Mouse (Mus musculus): Measurements from ENCODE around the gene Arnt2. TPM values are rescaled to one million over a fixed set of nuclear protein-coding genes. Genes with fewer than 3 reads are reported as not detected.

Gene Arnt2
- polyA plus RNA-seq, 1 experiment from 2014 or later = 46.4 TPM

GRCm38 (mm10) chr7:84361086-84361684 is 48.8 kb downstream of the Arnt2 start:
- Histone ChIP-seq H3K27me3 (no peaks in the 10 kb centered on the region), H3K9ac (no peak overlapping the region), H3K27ac (no peak overlapping the region), H3K4me3 (no peak overlapping the region), H3K4me1 (peaks cover 9% of the 10 kb centered on the region; the same call in 1 of the 2 replicates), H3K4me2 (no peak overlapping the region), H3K9me3 (replicated peaks) (no peaks in the 10 kb centered on the region), H3K36me3 (ENCODE audit: poor library complexity, severe bottlenecking) (peaks cover 40% of the 10 kb centered on the region)
- ATAC-seq = no peak
- 78% methylated on average over 10 of the region's 10 CpGs for WGBS

DNA sequence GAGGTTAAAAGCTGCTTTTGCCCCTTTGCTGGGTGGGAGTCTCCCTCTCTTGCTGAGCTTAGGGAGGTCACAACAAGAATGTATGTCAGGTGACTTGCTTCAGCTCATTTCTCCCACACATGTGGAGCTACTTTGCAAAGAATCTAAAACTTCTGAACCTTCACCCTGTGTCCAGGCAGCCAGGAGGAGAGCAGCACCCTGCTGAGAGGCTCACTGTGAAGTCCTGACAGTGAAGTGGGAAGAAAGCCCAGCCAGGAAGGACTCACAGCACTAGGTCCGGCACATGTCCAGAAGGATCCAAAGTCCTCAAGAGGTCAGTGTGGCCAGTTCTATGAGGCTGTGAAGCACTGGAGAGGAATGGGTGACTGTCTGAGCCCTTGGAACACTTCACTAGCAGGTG is 51.5 kb downstream of the Arnt2 start:
- H3K9ac ChIP-seq = no peak overlapping the region
- WGBS = 71% methylated on average over 1 of the region's 1 CpGs

DNA sequence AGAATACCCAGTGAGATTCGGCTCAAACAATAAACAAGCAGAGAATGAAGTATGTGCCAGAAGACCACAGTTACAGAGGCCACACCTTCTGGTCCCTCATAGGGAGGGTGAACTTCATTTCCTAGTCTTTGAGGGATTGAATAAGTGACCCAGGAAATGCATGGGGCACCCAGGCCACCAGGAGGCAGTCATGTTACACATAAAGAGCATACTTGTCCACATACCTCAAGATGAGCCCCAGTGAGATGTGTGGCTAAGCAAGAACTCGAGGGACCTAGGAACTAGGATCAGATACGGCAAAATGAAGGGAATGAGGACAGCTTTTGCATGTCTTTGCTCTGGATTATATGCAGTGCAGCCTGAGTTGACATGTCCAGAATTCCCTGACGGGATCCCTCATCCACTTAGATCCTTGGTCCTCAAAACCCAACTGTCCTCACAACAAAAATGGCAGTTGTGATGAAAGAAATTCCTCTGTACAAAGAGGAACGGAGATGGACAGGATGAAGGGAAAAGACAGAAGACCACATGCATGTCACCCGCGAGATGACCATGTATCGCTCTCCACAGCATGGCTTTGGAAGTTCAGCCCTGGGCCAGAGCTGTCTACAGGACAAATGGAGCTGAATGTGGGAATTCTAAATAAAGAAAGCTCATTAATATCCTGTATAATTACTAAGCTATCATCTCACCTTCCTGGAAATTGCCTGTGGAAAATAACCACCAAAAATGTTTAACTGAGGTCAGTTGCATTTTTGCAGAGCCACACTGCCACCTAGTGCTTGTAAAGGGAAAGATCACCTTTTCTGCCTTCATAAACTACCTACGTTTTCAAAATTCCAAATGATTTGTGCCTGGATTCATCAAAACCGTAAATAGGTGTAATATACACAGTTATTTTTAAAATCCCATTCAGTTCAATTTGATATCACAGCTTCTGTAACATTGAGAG is 54.1 kb downstream of the Arnt2 start:
- no peaks in the 10 kb centered on the region for H3K9me3 ChIP-seq (replicated peaks)
- no peaks in the 10 kb centered on the region for H3K27me3 ChIP-seq
- no peaks in the 10 kb centered on the region for H3K4me1 ChIP-seq
- 78% methylated on average over 10 of the region's 10 CpGs for WGBS
- no peak overlapping the region for H3K9ac ChIP-seq
- H3K4me2 ChIP-seq = no peak overlapping the region
- peak; percentile 55 for ATAC-seq
- no peak overlapping the region for H3K4me3 ChIP-seq
- peaks cover 61% of the 10 kb centered on the region for H3K36me3 ChIP-seq (ENCODE audit: poor library complexity, severe bottlenecking)
- H3K27ac ChIP-seq = no peak overlapping the region; the same call in 1 of the 2 replicates

More for the DNA sequence above, 51.5 kb downstream of the Arnt2 start:
- H3K4me1 ChIP-seq = 0 out of 2 replicates have a peak, but pooled peaks cover 4% of the 10 kb centered on the region
- no peaks in the 10 kb centered on the region for H3K9me3 ChIP-seq (replicated peaks)
- H3K4me3 ChIP-seq = no peak overlapping the region
- no peak overlapping the region for H3K4me2 ChIP-seq
- no peak for ATAC-seq
- H3K27ac ChIP-seq = no peak overlapping the region
- H3K36me3 ChIP-seq (ENCODE audit: poor library complexity, severe bottlenecking) = peaks cover 48% of the 10 kb centered on the region
- no peaks in the 10 kb centered on the region for H3K27me3 ChIP-seq

- Histone ChIP-seq H3K27ac (no peak overlapping the region), H3K4me3 (no peak overlapping the region), H3K4me1 (no peaks in the 10 kb centered on the region), H3K27me3 (no peaks in the 10 kb centered on the region), H3K4me2 (no peak overlapping the region), H3K36me3 (ENCODE audit: poor library complexity, severe bottlenecking) (peaks cover 56% of the 10 kb centered on the region), H3K9ac (no peak overlapping the region), H3K9me3 (replicated peaks) (no peaks in the 10 kb centered on the region)
- WGBS = 97% methylated on average over 2 of the region's 2 CpGs
- no peak for ATAC-seq
Observed at GRCm38 (mm10) chr7:84354890-84355289, 55.1 kb downstream of the Arnt2 start.

GRCm38 (mm10) chr7:84350529-84350928 is 59.4 kb downstream of the Arnt2 start:
- Histone ChIP-seq H3K4me1 (no peaks in the 10 kb centered on the region), H3K9ac (no peak overlapping the region), H3K4me2 (no peak overlapping the region), H3K9me3 (replicated peaks) (no peaks in the 10 kb centered on the region), H3K27ac (no peak overlapping the region), H3K4me3 (no peak overlapping the region), H3K36me3 (ENCODE audit: poor library complexity, severe bottlenecking) (peaks cover 74% of the 10 kb centered on the region), H3K27me3 (no peaks in the 10 kb centered on the region)
- ATAC-seq = 0 out of 2 replicates have a peak, but pooled peaks have one; percentile 44

GRCm38 (mm10) chr7:84349976-84350375 is 60.0 kb downstream of the Arnt2 start:
- Histone ChIP-seq H3K36me3 (ENCODE audit: poor library complexity, severe bottlenecking) (peaks cover 79% of the 10 kb centered on the region), H3K27ac (no peak overlapping the region), H3K4me2 (no peak overlapping the region), H3K4me1 (no peaks in the 10 kb centered on the region), H3K9me3 (replicated peaks) (no peaks in the 10 kb centered on the region), H3K27me3 (no peaks in the 10 kb centered on the region), H3K9ac (no peak overlapping the region), H3K4me3 (no peak overlapping the region)
- 86% methylated on average over 2 of the region's 2 CpGs for WGBS
- ATAC-seq = no peak

GRCm38 (mm10) chr7:84348145-84348911 is 61.6 kb downstream of the Arnt2 start:
- H3K27ac ChIP-seq = no peak overlapping the region
- H3K4me3 ChIP-seq = no peak overlapping the region
- H3K36me3 ChIP-seq (ENCODE audit: poor library complexity, severe bottlenecking) = peaks cover 86% of the 10 kb centered on the region
- 87% methylated on average over 9 of the region's 9 CpGs for WGBS
- no peak overlapping the region for H3K4me2 ChIP-seq
- peaks cover 5% of the 10 kb centered on the region for H3K9me3 ChIP-seq (replicated peaks)
- 0 out of 2 replicates have a peak, but pooled peaks have one; percentile 33 for ATAC-seq
- H3K27me3 ChIP-seq = no peaks in the 10 kb centered on the region
- H3K4me1 ChIP-seq = no peaks in the 10 kb centered on the region
- H3K9ac ChIP-seq = no peak overlapping the region

DNA sequence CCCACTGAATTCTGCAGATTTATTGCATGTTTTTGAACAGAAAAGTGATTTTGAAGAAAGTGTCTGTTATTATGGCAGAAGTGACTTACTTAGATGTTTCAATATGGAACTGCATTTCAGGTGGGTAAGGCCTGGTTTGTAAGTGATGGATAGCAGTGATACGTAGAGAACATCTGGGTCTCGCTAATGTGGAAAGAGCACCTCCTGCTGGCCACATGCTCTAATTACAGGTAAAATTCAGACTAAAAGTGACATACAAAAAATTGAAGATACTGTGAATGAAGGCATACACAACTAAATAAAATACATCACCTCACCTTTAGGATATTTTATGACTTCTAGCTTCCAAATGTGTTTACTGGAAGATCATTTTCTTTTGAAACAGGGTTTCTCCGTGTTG is 66.8 kb downstream of the Arnt2 start:
- 97% methylated on average over 3 of the region's 3 CpGs for WGBS
- Histone ChIP-seq H3K27ac (no peak overlapping the region), H3K4me3 (no peak overlapping the region), H3K4me1 (no peaks in the 10 kb centered on the region), H3K9me3 (replicated peaks) (peaks cover 5% of the 10 kb centered on the region), H3K9ac (no peak overlapping the region), H3K27me3 (no peaks in the 10 kb centered on the region), H3K4me2 (no peak overlapping the region), H3K36me3 (ENCODE audit: poor library complexity, severe bottlenecking) (peaks cover 78% of the 10 kb centered on the region)
- ATAC-seq = no peak

DNA sequence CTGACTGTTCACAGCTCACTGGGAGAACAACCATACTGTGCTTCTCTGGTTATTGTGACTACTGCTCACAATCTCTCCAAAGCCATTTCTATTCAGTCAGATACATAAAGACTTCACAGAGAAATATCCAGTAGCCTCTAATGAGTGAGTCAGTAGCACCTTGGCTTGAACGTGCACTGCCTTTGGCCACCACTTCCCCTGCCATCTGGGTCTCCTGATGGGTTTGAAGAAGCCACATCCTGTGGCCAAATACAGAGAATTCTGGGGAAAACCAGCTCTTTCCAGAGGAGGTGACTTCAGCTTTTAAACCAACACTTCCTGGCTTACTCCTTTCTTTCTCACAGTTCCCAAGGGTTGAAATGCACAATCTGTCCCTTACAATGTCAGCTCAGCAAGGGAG is 69.0 kb downstream of the Arnt2 start:
- Histone ChIP-seq H3K27ac (no peak overlapping the region), H3K9ac (no peak overlapping the region), H3K9me3 (replicated peaks) (peaks cover 5% of the 10 kb centered on the region), H3K36me3 (ENCODE audit: poor library complexity, severe bottlenecking) (peaks cover 73% of the 10 kb centered on the region), H3K4me2 (no peak overlapping the region), H3K4me1 (no peaks in the 10 kb centered on the region; the same call in none of the 2 replicates), H3K4me3 (no peak overlapping the region), H3K27me3 (no peaks in the 10 kb centered on the region)
- 97% methylated on average over 1 of the region's 1 CpGs for WGBS
- ATAC-seq = no peak

DNA sequence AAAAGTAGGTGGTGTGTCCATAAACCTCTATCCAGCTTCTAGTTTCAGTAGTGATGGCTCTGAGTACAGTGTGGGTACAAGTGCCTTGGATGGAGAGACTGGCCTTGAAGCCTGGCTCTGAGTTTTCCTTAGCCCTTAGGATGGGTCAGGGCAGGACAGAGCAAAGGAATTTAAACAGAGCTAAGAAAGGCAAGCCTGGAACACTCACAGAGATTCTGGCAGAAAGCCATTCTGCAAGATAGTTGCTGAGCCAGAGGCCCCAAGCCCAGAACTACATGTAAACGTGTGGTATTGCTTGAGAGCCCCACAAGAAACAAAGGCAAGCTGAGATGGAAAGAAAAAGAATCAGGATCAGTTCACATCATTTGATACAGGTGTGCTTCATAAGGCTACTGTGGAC is 70.8 kb downstream of the Arnt2 start:
- Histone ChIP-seq H3K36me3 (ENCODE audit: poor library complexity, severe bottlenecking) (peaks cover 55% of the 10 kb centered on the region), H3K4me1 (peaks cover 4% of the 10 kb centered on the region), H3K27ac (no peak overlapping the region), H3K4me3 (no peak overlapping the region), H3K9ac (no peak overlapping the region), H3K27me3 (no peaks in the 10 kb centered on the region), H3K9me3 (replicated peaks) (peaks cover 5% of the 10 kb centered on the region), H3K4me2 (no peak overlapping the region)
- 30% methylated on average over 1 of the region's 1 CpGs for WGBS
- no peak for ATAC-seq

DNA sequence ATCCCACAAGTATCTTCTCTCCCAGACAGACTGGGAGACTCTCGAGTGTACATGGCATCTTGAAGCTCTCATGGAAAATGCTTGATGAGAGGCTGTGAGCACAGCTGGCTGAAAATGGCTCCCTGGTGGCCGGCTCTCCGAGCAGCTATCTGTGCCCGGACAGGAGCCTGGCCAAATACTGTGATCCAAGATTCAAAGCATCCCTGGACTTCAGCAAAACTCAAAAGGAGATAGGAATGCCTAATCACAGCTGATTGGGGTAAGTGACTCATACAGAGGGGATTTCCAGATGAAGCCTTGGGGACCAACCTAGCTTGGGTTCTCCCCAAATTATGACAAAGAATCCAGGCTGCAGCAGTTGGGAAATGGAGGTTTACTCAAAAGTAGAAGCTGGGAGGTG is 72.2 kb downstream of the Arnt2 start:
- Histone ChIP-seq H3K9me3 (replicated peaks) (no peaks in the 10 kb centered on the region), H3K4me3 (no peak overlapping the region), H3K27me3 (no peaks in the 10 kb centered on the region), H3K27ac (no peak overlapping the region), H3K36me3 (ENCODE audit: poor library complexity, severe bottlenecking) (peaks cover 47% of the 10 kb centered on the region), H3K4me2 (no peak overlapping the region), H3K4me1 (peaks cover 17% of the 10 kb centered on the region), H3K9ac (no peak overlapping the region)
- ATAC-seq = no peak
- WGBS = 86% methylated on average over 4 of the region's 4 CpGs

DNA sequence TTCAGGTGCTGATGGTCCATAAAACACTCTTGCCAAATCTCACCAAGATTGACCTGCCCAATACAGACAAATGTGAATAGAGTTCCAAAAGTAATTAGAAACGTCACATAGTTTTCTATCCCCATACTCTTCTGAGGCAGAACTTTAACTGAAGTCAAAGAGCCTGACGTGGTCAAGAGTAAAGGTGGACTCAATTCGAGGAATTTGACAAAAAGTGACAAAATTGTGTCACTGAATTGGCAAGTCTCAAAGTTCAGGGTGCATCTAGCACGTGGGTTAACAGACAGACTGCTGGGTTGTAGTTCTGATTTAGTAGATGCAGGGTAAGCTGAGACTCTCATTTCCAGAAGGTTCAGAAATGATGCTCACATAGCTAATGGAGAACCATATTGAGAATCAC is 73.1 kb downstream of the Arnt2 start:
- 91% methylated on average over 4 of the region's 4 CpGs for WGBS
- no peak overlapping the region for H3K4me3 ChIP-seq
- no peaks in the 10 kb centered on the region for H3K9me3 ChIP-seq (replicated peaks)

More for the DNA sequence above, 73.1 kb downstream of the Arnt2 start:
- peaks cover 39% of the 10 kb centered on the region for H3K36me3 ChIP-seq (ENCODE audit: poor library complexity, severe bottlenecking)
- no peaks in the 10 kb centered on the region for H3K27me3 ChIP-seq
- ATAC-seq = no peak
- no peak overlapping the region for H3K27ac ChIP-seq
- peaks cover 26% of the 10 kb centered on the region for H3K4me1 ChIP-seq
- H3K4me2 ChIP-seq = no peak overlapping the region
- no peak overlapping the region for H3K9ac ChIP-seq
